Mouse (Mus musculus) T-helper 2 cell (primary cell): ENCODE measurements around the gene Desi1.
"Not testable (repeated sequence)": the region's sequence is repeated elsewhere in the genome, so short reads cannot be mapped to it uniquely, and the experiment has no call there.

Experiments used
- in situ Hi-C: fragments of 300-600 bp; cut with MboI, MseI; formaldehyde crosslinking; loops from one replicate; pipeline ENCODE4 v1.15.1; 2025; ENCODE audit warnings: high pct_unique_total_duplicates

Gene Desi1

GRCm38 (mm10) chr15:82019288-82019687 lies 14.4 kb downstream of the Desi1 start:
- in situ Hi-C loops, result no loop called here

GRCm38 (mm10) chr15:82017461-82017860 lies 16.2 kb downstream of the Desi1 start:
- in situ Hi-C loops, result no loop called here

- in situ Hi-C loops, result no loop called here
These were observed 16.8 kb downstream of the Desi1 start for GRCm38 (mm10) chr15:82016830-82017229.

DNA sequence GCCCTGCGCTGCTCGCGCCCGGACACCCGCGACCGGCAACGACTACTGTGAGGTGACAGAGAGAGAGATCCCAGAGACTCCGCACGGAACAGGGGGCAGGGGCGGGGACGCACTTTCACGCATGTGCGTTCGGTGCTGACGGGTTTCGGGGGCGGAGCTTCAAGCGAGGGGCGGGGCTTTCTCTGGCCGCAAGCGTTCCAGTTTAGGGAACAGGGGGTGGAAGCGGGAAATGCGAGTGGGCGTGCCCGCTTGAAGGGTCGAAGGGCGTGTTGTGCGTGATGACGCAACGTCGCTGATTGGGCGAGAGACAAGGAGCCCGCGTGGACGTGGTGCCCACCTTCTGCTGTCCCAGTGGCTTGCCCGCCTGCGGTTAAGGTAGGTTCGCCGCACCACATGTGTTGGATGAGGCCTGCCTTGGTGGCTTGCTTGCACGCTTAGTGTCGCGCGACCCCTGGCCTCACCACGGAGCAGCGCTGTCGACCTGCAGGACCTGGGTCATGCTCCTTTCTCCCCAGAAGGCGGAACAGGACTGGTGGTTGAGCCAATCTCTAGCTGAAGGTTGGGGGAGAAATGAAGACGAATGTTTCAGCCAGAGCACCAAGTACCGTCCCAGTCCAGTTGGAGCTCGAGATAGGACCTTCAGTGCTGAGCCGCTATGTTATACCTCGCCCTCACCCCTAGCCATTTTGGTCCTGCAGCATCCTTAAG lies 17.4 kb downstream of the Desi1 start:
- in situ Hi-C loops, result no loop called here

DNA sequence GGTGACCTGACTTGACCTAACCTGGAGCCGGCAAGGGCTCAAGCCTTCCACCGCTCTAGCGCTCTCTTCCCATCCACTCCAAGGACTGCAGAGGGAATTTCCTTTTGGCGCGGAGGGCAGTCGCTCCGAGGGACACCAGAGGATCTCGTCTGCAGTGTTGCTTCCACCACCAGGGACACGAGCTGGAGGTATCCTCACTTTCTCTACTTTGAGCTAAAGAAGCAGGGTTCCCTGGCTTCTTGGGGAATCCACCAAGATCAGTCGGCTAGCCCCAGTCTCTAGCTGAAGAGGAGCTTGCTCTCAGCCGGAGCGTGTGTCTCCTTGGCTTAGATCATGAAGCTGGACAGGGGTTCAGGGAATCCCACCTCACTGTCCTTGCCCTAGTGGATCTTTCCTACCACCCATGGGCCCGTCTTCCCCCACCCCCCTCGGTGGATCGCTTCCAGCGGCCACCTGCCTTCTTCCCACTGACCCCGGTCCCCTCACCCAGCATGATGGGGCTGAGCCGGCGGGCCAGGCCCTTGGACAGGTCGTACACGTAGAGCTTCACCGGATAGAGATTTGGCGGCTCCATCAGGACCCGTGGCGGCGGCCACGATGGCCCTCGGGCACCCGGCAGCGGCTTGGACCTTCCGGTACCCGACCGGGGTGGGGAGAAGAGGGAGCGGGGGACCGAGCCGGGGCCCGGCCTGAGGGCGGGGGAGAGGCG lies 18.1 kb downstream of the Desi1 start:
- in situ Hi-C loops, result no loop called here

DNA sequence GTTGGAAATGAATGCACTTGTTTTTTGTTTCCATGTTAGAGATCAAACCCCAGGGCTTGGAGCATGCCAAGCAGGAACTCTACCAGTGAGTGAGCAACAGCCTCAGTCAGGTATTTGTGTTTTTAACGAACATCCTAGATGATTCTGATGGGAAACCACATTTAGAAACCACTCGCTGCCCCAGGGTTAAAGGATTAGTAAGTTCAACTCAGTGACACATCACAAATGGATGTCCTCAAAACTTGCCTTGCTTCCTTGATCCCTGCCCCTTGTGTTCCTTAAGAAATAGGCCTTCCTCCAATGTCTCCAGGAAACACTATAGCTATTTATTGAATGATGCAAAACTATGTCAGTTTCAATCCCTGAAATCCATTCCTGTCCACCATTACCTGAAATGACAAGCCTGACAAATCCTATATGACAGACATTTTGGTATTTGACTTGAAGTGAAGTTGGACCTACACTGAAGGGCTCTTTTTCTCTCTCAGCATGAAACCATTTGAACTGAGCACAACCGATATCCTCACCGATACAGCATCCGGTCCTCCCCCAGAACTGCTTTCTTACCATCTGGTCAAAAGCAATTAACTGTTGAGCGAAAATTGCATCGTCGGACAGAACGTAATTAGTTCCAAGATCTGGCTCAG lies 18.8 kb downstream of the Desi1 start:
- in situ Hi-C loops, result no loop called here

GRCm38 (mm10) chr15:82011947-82012346 lies 21.7 kb downstream of the Desi1 start:
- in situ Hi-C loops, result no loop called here

DNA sequence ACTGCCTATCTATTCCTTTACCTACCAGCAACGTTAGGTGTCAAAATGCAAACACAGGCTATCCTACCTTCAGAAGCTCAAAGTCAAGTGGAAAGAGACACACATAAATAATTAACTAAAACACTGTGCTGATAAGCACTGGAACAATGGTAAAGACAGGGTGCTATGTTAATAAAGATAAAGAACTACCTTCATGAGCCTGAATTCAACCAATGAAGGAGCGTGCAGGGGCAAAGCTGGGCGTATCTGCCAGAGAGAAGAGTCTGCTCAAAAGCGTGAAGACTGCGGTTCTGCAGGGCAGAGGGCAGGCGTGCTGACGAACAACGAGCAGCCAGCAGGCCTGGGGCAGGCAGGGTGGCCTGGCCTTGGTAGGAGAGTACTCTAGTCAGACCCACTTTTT lies 29.4 kb downstream of the Desi1 start:
- in situ Hi-C loops, result no loop called here

DNA sequence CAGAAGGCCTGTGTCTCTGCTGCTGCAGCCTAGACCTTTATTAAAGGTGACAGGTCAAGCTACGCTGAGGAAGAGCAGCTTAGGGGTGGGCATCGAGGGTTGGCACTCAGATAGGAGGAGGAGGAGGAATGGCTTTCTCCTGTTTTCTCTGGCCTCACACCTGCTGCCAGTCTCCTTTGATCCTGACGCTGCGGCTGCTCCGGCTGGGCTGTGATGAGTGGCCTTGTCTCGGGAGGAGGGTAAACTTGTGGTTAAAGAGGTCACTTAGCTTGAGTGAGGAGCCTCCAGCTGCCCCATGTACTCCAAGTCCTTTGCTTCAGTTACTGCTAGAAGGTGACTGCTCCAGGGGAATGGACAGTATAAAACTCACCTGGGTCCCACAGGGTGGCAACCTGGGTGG lies 39.7 kb downstream of the Desi1 start:
- in situ Hi-C loops, result loop anchor here (5.0 kb wide), 1 partner anchor 42 kb away; no protein-coding TSS in a partner anchor

DNA sequence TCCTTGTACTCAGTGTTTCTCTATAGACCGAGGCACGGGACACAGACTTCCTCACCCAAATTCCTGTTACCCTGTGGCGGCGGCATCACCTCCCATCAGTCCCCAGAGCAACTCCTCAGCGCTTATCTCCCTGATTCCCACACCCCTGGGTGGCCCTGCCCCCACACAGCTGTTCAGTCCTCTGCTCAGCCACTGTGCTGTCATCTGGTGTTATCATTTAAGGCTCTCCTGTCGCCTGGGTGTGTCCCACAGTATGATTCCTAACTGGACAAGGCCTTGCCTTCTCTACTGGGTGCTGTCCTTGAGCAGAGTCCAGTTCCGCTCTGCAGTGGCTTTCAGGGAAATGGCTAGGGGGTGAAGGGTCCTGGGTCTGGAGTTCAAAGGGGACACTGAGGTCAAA lies 43.1 kb downstream of the Desi1 start:
- in situ Hi-C loops, result loop anchor here (5.0 kb wide), 1 partner anchor 38 kb away; no protein-coding TSS in a partner anchor

GRCm38 (mm10) chr15:81989371-81990062 lies 44.1 kb downstream of the Desi1 start:
- in situ Hi-C loops, result loop anchor here (5.0 kb wide), 1 partner anchor 37 kb away; no protein-coding TSS in a partner anchor

- in situ Hi-C loops, result no loop called here
These were observed 46.0 kb downstream of the Desi1 start, which contains the start of gene Xrcc6 for GRCm38 (mm10) chr15:81987646-81988045. Gene Xrcc6 (plus strand): TSS chr15:81987835.

DNA sequence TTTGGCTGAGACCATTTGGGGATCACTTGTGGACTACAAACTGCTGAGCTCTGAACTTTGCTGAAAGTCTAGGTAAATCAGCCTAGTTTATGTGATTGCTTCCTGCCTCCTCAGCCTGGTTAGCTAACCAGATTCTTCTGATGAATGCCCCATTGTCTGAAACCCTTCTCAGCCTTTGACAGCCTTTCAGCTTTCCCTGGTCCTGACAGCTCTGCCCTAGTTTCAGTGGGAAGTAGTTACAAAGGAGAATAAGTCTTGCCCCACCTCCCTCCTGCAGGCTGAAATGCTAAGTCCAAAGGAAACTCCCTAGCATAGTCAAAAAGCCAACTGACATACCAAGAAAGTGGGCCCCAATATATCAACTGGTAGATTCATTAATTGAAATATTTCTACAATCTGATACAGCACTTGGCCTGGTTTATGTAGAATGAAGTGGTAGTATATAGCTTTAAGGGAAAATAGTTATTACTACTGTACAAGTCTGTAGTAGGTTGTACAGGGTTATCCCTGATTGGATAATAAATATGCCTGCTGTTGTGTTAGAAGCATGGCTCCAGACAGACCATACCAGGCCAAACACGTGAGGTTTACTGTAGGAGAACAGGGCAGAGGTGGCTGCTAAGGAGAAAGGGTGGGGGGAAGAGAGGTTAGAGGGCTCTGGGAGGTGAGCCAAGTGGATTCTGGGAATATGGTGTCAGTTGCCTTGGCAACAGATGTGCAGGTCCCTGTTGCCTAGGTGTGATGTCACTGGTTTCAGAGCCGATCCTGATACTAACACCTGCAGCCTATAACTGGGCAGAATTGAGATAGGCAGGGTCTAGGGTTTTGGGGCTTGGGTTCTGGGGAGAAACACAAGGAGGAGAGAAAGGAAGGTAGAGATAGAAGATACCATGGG lies 48.1 kb downstream of the Desi1 start:
- in situ Hi-C loops, result no loop called here

DNA sequence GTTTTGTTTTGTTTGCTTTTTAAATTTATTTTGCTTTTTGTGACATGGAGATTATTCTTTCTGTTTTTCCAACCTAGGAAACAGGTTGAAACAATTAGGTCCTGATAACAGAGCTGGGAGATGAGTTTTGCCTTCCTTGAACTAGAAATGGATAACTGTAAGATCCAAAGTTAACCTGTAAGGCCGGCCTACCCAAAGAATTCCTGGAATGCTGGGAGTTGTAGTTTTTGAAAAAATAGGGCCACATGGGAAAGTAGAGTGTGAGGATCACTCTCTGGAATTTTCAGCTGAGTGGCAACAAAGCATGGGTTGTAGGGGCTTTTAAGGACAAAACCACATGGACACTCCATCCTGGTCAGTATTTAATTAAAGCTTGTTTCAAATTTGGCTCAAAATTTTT lies 51.5 kb downstream of the Desi1 start:
- in situ Hi-C loops, result no loop called here

- in situ Hi-C loops, result no loop called here
These were observed 53.3 kb downstream of the Desi1 start, which contains the start of gene 1700029P11Rik for GRCm38 (mm10) chr15:81980321-81980720. Gene 1700029P11Rik (plus strand): TSS chr15:81980540.

- in situ Hi-C loops, result not testable (repeated sequence)
These were observed 58.5 kb downstream of the Desi1 start for GRCm38 (mm10) chr15:81975156-81975555.

- in situ Hi-C loops, result not testable (repeated sequence)
These were observed 63.2 kb downstream of the Desi1 start for GRCm38 (mm10) chr15:81970498-81970897.

DNA sequence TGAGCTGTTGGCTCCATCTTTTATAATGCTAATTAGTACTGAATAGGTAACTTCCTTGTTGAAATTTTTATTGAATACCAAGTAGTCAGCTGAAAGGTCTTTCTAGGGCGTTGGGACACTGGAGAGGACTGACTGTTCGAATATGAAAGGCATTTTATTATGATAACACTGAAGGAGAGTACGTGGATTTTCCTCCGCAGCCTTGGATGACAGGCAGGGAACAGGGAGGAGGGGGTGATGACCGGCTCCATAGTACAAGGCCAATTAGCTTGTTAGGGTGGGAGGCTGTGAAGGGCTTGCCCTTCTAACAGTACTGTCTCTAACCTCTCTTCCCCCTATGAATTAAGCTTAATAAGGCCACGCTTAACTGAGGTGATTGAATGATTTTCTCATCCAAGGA lies 64.0 kb downstream of the Desi1 start:
- in situ Hi-C loops, result not testable (repeated sequence)

DNA sequence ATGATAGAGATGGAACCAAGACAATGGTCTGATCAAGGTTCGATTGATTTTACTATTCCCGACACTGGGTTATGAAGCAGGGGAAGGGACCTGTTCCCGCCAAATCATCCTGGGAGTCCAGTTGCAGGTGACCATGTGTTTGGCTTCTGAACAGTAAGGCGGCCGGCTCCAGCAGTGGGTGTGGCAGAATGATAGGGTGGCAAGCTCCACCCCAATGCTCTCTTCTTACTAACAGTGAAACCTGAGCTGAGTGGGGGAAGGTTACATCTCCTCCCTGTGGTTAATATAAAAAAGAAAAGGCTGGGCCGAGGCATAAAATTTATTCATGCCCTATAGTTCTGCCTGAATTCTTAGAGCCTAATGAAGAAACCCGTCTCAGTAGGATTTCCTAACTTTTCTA lies 64.5 kb downstream of the Desi1 start:
- in situ Hi-C loops, result no loop called here

- in situ Hi-C loops, result no loop called here
These were observed 65.2 kb downstream of the Desi1 start for GRCm38 (mm10) chr15:81968447-81968846.

DNA sequence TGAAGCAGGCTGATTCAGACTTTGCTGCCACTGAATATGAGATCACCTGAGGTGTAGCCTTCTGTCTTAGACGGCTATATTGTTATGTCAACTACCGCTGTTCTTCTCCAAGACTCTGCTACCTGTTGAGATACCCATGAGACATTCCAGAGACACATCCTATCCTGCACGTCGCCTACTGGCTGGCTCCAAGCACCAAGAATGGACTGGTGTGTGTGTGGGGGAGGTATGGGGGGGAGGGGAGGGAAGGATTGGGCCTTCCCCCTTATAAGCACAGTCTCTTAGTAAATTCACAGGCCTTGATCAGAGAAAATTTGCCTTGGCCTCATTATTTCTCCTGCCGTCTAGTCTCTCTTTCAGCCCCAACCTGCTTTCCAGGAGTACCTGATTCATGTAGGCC lies 65.8 kb downstream of the Desi1 start:
- in situ Hi-C loops, result no loop called here
